Mouse (Mus musculus) heart, postnatal 0 days (tissue): ENCODE results near the gene Cenpu.

Experiments used
- CTCF ChIP-seq: IDR thresholded peaks from 2 replicates; pipeline ENCODE4 v1.5.1; 2016; ENCODE audit warnings: antibody characterized with exemption, control low read depth, low read depth
- EP300 ChIP-seq: IDR thresholded peaks from 2 replicates; pipeline ENCODE4 v1.6.1; 2016; ENCODE audit warnings: antibody characterized with exemption, low read depth

DNA sequence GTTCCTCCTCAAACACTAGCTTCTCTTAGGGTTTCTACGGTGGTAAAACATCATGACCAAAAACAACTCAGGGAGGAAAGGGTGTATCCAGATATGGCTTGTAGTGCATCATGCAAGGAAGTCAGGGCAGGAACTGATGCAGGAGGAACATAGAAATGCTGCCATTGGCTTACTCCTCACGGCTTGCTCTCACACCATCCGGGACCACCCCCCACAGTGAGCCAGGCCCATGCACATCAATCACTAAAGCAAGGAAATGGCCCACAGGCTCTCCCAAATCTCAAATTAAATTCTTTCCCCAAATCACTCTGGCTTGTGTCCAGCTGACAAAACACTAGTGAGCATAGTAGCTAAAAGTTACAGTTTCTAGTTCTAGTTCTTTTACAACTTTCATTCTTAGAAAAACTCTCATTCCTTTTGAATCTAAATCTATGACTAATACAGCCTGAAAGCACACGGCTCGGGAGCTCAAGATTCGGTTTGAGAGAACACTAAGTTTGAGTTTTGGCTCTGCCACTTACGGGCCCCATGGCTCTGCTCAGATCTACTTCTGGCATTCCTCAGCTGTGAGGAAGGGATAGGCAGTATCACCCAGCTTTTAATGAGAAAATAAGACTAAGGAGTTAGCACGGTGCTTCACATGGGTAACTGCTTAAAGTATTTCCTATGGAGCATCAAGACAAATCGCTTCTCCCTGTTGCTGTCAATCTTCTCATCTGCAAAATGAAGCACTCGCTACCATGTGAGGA is 49.3 kb downstream of the Cenpu start:
- TF ChIP-seq CTCF: no peak
- no peak for TF ChIP-seq EP300
